Mouse (Mus musculus) embryonic facial prominence, embryonic 11.5 days (tissue): ENCODE measurements around the gene Gm973. TPM values are rescaled to one million over a fixed set of nuclear protein-coding genes. Genes with fewer than 3 reads are reported as not detected.

ENCODE experiments used
- ATAC-seq: fragments of 200-750 bp; cut with Nextera tagmentation; replicated peaks from 2 replicates; pipeline ENCODE4 v1.8.0; 2017; ENCODE audit warnings: low read depth; ENCODE audit not compliant: insufficient number of reproducible peaks, low FRiP score, low TSS enrichment
- DNase-seq: peaks from one replicate; pipeline ENCODE4 v3.0.0-alpha.2; 2015; ENCODE audit warnings: low spot score
- H3K27ac ChIP-seq: fragments of 300-500 bp; sonication (generic); replicated peaks from 2 replicates; pipeline ENCODE4 v1.5.1; 2014; ENCODE audit warnings: mild to moderate bottlenecking, low read depth, low read length, control low read depth
- H3K27me3 ChIP-seq: fragments of 300-500 bp; sonication (generic); 2 replicates; pipeline ENCODE4 v1.6.1; 2014; ENCODE audit warnings: mild to moderate bottlenecking, low read length, moderate library complexity, mixed read lengths; ENCODE audit not compliant: control insufficient read depth, insufficient read depth
- H3K36me3 ChIP-seq: fragments of 300-500 bp; sonication (generic); replicated peaks from 2 replicates; pipeline ENCODE4 v1.6.1; 2014; ENCODE audit warnings: low read depth, mild to moderate bottlenecking, low read length, moderate library complexity, mixed read lengths; ENCODE audit not compliant: control insufficient read depth, insufficient read depth
- H3K4me1 ChIP-seq: fragments of 300-500 bp; sonication (generic); 2 replicates; pipeline ENCODE4 v1.6.1; 2014; ENCODE audit warnings: low read length, mixed read lengths; ENCODE audit not compliant: control insufficient read depth, insufficient read depth
- H3K4me2 ChIP-seq: fragments of 300-500 bp; sonication (generic); 2 replicates; pipeline ENCODE4 v1.6.1; 2014; ENCODE audit warnings: low read depth, mild to moderate bottlenecking, control low read depth, low read length, moderate library complexity
- H3K4me3 ChIP-seq: fragments of 300-500 bp; sonication (generic); 2 replicates; pipeline ENCODE4 v1.5.1; 2014; ENCODE audit warnings: low read depth, low read length, control low read depth
- H3K9ac ChIP-seq: fragments of 300-500 bp; sonication (generic); replicated peaks from 2 replicates; pipeline ENCODE4 v1.6.1; 2014; ENCODE audit warnings: mild to moderate bottlenecking, control low read depth, low read length
- H3K9me3 ChIP-seq: fragments of 300-500 bp; sonication (generic); replicated peaks from 2 replicates; pipeline ENCODE4 v1.6.1; 2016; ENCODE audit warnings: mild to moderate bottlenecking, low read length, inconsistent platforms, mixed read lengths; ENCODE audit not compliant: control insufficient read depth
- WGBS: fragments of 180-500 bp; shearing (Covaris S2); extraction: QIAGEN DNeasy Blood & Tissue Kit; methylation state at CpG from one replicate; pipeline ENCODE4 v1.1.7; 2014; 5-methylcytosine and 5-hydroxymethylcytosine counted together
- polyA plus RNA-seq: library from polyadenylated mRNA; unstranded; fragments of >200 nt; fragmentation: Nextera tagmentation; extraction: Ambion mirVana; gene quantifications from 2 replicates; pipeline ENCODE4 v1.2.1, GENCODE M21; 2014

The Gm973 gene
- polyA plus RNA-seq = 2.3 and 3.7 TPM in 2 replicates

- peak within 1 kb of the TSS; percentile 49 for H3K4me2 ChIP-seq
- ATAC-seq (peak; percentile 96), DNase-seq (peak; percentile 93)
- H3K9me3 ChIP-seq = no peaks in the 10 kb centered on the region
- H3K4me1 ChIP-seq = peaks cover 4% of the 10 kb centered on the region
- H3K27me3 ChIP-seq = no peaks in the 10 kb centered on the region
- H3K27ac ChIP-seq = peak within 1 kb of the TSS; percentile 96
- no peaks in the 10 kb centered on the region for H3K36me3 ChIP-seq
- peak within 1 kb of the TSS; percentile 27 for H3K4me3 ChIP-seq
- WGBS = 3% methylated on average over 25 of the region's 25 CpGs
- peak within 1 kb of the TSS; percentile 62 for H3K9ac ChIP-seq
Measured at GRCm38 (mm10) chr1:59516026-59516917, at the start of gene Gm973. Gm973 (plus strand) TSS chr1:59516264.

DNA sequence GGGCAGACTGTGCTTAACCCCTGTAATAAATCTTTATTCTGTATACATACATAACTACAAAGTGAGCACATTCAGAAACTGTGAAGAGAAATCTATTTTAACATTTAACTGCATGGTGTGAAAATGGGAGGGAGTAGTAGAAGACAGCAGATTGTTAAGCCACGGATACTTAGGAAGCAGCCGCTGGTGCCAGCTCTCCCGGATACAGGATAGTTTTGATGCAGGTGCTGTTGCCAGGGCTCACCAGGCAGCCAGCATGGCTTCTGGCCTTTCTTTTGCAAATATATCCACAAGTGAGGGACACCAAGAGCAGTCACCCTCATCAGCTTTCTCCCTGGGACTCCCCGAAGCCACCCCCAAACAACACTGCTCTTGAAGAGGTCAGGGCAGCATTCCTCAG is 46.9 kb upstream of the Gm973 start:
- Histone ChIP-seq H3K4me1 (peaks cover 9% of the 10 kb centered on the region), H3K4me3 (no peak overlapping the region), H3K27me3 (no peaks in the 10 kb centered on the region), H3K9me3 (no peaks in the 10 kb centered on the region), H3K27ac (no peak overlapping the region), H3K9ac (no peak overlapping the region), H3K4me2 (no peak overlapping the region), H3K36me3 (no peaks in the 10 kb centered on the region)
- ATAC-seq = no peak
- DNase-seq = no peak
- WGBS = 24% methylated on average over 4 of the region's 4 CpGs

DNA sequence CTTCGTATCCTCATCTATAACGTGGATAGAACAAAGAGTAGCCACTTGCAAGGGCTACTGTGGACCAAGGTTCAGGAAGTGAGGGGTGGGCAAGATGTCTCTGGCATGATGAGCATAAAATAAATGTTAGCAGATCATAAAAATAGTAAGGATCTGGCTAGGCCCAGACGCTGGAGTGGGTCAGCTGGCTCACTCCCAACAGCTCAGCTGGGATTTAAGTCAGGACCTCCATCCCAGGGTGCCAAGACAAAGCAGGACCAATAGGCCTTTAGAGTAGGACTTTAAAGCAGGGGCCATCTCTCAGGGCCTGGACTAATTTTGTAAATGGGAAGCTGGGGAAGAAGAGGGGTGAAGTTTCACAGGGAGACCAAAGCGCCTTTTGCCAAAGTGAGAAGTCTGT is 45.3 kb upstream of the Gm973 start:
- no peaks in the 10 kb centered on the region for H3K27me3 ChIP-seq
- peaks cover 3% of the 10 kb centered on the region for H3K4me1 ChIP-seq
- H3K9ac ChIP-seq = no peak overlapping the region
- H3K36me3 ChIP-seq = no peaks in the 10 kb centered on the region
- no peak for DNase-seq
- no peak for ATAC-seq
- no peak overlapping the region for H3K4me2 ChIP-seq
- no peaks in the 10 kb centered on the region for H3K9me3 ChIP-seq
- H3K27ac ChIP-seq = no peak overlapping the region
- 48% methylated on average over 4 of the region's 4 CpGs for WGBS
- H3K4me3 ChIP-seq = no peak overlapping the region

- Histone ChIP-seq H3K36me3 (no peaks in the 10 kb centered on the region), H3K4me3 (no peak overlapping the region), H3K9me3 (no peaks in the 10 kb centered on the region), H3K4me1 (peaks cover 3% of the 10 kb centered on the region), H3K27ac (no peak overlapping the region), H3K9ac (no peak overlapping the region), H3K27me3 (no peaks in the 10 kb centered on the region), H3K4me2 (no peak overlapping the region; the same call in 1 of the 2 replicates)
- ATAC-seq (no peak), DNase-seq (peak; percentile 36)
- WGBS = 3% methylated on average over 9 of the region's 11 CpGs
Measured at GRCm38 (mm10) chr1:59472368-59473180, 43.5 kb upstream of the Gm973 start.

- DNase-seq = peak; percentile 24
- H3K9ac ChIP-seq = no peak overlapping the region
- no peak for ATAC-seq
- H3K9me3 ChIP-seq = no peaks in the 10 kb centered on the region
- H3K4me2 ChIP-seq = no peak overlapping the region
- H3K4me1 ChIP-seq = peaks cover 3% of the 10 kb centered on the region
- WGBS = 6% methylated on average over 4 of the region's 4 CpGs
- no peaks in the 10 kb centered on the region for H3K36me3 ChIP-seq
- H3K27me3 ChIP-seq = no peaks in the 10 kb centered on the region
- no peak overlapping the region for H3K27ac ChIP-seq
- no peak overlapping the region for H3K4me3 ChIP-seq
Measured at GRCm38 (mm10) chr1:59473181-59473555, 42.9 kb upstream of the Gm973 start.

- Histone ChIP-seq H3K4me2 (no peak overlapping the region), H3K9me3 (no peaks in the 10 kb centered on the region), H3K27me3 (no peaks in the 10 kb centered on the region), H3K27ac (no peak overlapping the region), H3K9ac (no peak overlapping the region), H3K4me1 (peaks cover 3% of the 10 kb centered on the region), H3K36me3 (no peaks in the 10 kb centered on the region), H3K4me3 (no peak overlapping the region)
- 36% methylated on average over 2 of the region's 2 CpGs for WGBS
- DNase-seq = no peak
- no peak for ATAC-seq
Measured at GRCm38 (mm10) chr1:59475618-59476017, 40.4 kb upstream of the Gm973 start.

- ATAC-seq = no peak
- DNase-seq = no peak
- Histone ChIP-seq H3K4me1 (no peaks in the 10 kb centered on the region), H3K4me2 (no peak overlapping the region), H3K9me3 (no peaks in the 10 kb centered on the region), H3K27ac (no peak overlapping the region), H3K9ac (no peak overlapping the region), H3K36me3 (no peaks in the 10 kb centered on the region), H3K4me3 (no peak overlapping the region), H3K27me3 (no peaks in the 10 kb centered on the region)
- WGBS = 73% methylated on average over 3 of the region's 3 CpGs
Measured at GRCm38 (mm10) chr1:59478911-59479310, 37.2 kb upstream of the Gm973 start.
